Mouse (Mus musculus): ENCODE results near the gene Pglyrp1.
"Not testable (repeated sequence)": the region's sequence is repeated elsewhere in the genome, so short reads cannot be mapped to it uniquely, and the experiment has no call there.

Pglyrp1 gene

DNA sequence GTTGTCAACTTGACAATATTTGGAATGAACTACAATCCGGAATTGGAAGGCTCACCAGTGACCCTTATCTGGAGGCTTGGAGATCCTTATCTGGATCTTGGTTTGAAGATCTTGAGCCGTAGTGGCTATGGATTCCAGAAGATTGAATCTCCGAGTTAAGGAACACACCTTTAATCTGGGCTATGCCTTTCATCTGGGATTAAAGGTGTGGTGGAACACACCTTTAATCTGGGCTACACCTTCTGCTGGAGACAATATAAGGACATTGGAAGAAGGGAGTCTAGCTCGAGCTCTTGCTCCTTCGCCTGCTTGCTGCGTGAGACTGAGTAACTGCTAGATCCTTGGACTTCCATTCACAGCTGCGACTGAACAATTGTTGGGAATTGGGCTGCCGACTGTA is at the start of gene Pglyrp1:
Gene Pglyrp1, plus strand, starts transcription at position 301 of the 400 bp plus-strand sequence.
- not testable (repeated sequence) for DNase-seq (ENCODE audit: low read depth, low spot score)

GRCm38 (mm10) chr7:18821507-18821906 is 49.6 kb upstream of the Pglyrp1 start, which contains the start of gene Psg17:
Gene Psg17 (minus strand): TSS chr7:18821607.
- no peak for DNase-seq (ENCODE audit: low read depth, low spot score)

DNA sequence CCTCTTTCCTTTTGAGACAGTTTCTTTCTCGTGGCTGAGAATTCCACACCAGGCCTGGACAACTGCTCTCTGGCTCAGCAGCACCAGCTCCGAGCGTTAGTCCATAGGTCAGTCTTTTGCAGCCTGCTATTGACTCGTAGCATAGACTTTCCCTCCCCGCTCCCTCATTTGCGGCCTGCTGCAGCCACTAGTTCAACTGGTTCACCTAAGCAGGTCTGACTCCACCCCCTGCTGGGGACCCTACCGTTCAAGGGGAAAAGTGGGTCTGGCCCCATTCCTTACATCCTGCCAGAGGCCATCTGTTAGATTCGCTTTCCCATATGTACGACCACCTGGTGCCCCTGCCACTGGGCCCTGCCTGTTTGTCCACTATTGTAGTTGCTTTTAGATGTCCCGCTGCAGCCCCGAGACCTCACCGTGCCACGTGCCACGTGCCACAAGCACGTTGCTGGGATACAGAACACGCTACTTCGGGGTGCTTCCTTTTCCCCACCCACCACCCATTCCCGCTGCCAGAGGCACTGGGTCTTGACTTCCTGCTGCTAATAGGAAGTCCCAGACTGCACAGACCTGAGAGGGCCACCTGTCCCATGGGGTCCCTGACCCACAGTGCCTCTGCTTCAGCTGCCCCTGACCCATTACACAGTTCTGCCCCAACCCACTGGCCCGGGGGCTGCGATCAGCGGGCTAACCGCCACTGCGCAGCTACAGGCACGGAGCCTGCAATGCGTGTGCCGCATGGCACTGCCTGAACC is 43.2 kb upstream of the Pglyrp1 start:
- DNase-seq (ENCODE audit: low read depth, low spot score), result peak; percentile 45

DNA sequence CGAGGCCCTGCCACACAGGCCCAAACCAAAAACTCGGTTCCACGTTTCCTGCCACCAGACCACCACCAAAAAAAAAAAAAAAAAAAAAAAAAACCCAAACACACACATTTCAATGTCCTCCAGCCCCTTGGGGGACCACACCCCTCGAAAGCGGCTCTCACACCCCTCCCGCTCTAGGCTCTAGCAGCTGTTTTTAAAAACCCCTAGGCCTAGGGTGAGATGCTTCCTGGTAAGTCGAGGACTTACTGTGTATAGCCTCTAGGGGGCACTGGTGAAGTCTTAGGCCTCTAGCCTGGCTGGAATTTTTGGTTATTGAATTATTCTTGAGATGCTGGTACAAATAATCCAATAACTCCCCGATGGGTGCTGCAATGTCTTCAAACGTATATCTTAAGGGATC is 42.5 kb upstream of the Pglyrp1 start:
- DNase-seq (ENCODE audit: low read depth, low spot score), result peak; percentile 40

- no peak for DNase-seq (ENCODE audit: low read depth, low spot score)
Measured at GRCm38 (mm10) chr7:18829545-18829944, 41.6 kb upstream of the Pglyrp1 start.

- DNase-seq (ENCODE audit: low read depth, low spot score), result no peak
Measured at GRCm38 (mm10) chr7:18832298-18832697, 38.8 kb upstream of the Pglyrp1 start.

- no peak for DNase-seq (ENCODE audit: low read depth, low spot score)
Measured at GRCm38 (mm10) chr7:18839865-18840264, 31.3 kb upstream of the Pglyrp1 start, which contains the start of gene Mill2. Gene Mill2 (plus strand): TSS chr7:18839966.

- DNase-seq (ENCODE audit: low read depth, low spot score), result peak; percentile 33
Measured at GRCm38 (mm10) chr7:18840386-18841173, 30.6 kb upstream of the Pglyrp1 start.

DNA sequence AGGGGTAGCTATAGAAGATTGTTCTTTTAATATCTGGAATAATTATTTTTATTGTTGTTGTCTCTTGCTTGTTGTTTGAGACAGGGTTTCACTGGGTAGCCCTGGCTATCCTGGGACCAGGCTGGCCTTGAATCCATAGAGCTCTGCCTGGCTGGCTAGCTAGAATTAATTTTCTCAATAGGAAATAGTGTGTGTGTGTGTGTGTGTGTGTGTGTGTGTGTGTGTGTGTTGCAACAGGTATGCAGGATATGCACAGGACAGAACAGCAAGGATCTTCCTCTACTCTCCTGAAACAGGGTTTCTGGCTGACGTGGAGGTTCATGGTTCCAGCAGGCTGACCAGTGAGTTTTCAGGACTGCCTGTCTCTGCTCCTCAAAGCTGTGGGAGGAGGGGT is 30.0 kb upstream of the Pglyrp1 start:
- no peak for DNase-seq (ENCODE audit: low read depth, low spot score)

DNA sequence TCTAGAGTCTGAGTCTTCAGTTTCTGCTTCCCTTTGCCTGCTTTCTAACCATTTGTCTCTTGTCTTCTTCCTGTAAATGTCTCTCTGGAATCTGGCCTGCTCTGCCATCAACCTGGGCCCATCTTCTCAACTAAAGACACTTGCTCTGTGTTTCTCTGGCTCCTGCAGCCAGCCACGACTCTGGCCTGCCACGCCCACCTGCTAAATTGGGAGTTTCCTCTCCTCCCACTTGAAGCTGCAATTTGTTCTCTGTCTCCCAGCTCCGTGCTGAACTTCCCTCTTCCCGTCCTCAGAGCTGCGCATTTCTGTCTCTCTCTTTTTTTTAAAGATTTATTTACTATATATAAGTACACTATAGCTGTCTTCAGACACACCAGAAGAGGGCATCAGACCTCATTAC is 26.3 kb upstream of the Pglyrp1 start:
- no peak for DNase-seq (ENCODE audit: low read depth, low spot score)

DNA sequence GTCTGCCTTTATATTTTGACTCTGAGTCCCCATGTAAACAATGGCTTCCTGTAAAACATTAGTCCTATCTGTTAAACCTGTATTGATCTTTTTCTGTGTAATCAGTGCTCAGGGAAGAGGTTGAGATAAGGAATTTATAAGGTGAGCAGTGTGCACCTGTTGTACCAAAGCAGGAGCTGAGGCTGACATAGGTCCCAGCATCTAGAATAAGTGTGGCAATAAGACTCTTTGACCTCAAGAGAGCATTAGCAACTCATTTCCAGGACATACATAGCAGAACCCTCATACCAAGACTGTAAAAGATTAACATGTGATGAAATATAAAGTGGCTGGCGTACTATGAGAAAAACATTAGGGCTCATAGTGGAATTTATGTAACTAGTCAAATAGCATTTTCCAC is 22.7 kb upstream of the Pglyrp1 start:
- DNase-seq (ENCODE audit: low read depth, low spot score), result no peak

GRCm38 (mm10) chr7:18858310-18858916 is 12.7 kb upstream of the Pglyrp1 start:
- no peak for DNase-seq (ENCODE audit: low read depth, low spot score)

DNA sequence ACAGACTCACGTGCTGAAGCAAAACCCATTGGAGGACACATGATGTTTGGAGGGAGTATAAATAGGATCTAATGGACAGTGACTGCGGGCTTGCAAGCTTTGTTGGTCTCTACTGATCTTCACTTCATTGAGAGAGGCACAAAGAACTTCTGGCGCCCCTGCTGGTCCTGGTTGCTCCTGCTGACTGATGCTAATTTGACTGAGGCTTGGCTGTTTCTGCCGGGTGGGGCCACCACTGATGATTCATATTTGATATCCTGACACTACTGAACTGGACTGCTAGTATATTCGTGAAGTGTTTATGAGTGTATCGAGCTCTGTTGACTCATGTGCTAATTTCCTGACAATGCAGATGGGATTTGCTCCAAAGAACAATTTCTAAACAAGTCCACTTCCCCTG is 8.3 kb upstream of the Pglyrp1 start:
- DNase-seq (ENCODE audit: low read depth, low spot score), result no peak

- no peak for DNase-seq (ENCODE audit: low read depth, low spot score)
Measured at GRCm38 (mm10) chr7:18868491-18868890, 2.6 kb upstream of the Pglyrp1 start.

- no peak for DNase-seq (ENCODE audit: low read depth, low spot score)
Measured at GRCm38 (mm10) chr7:18872014-18872802, 1.1 kb downstream of the Pglyrp1 start.

- no peak for DNase-seq (ENCODE audit: low read depth, low spot score)
Measured at GRCm38 (mm10) chr7:18872816-18873215, 1.7 kb downstream of the Pglyrp1 start.

- DNase-seq (ENCODE audit: low read depth, low spot score), result peak; percentile 73
Measured at GRCm38 (mm10) chr7:18873253-18873652, 2.1 kb downstream of the Pglyrp1 start.

DNA sequence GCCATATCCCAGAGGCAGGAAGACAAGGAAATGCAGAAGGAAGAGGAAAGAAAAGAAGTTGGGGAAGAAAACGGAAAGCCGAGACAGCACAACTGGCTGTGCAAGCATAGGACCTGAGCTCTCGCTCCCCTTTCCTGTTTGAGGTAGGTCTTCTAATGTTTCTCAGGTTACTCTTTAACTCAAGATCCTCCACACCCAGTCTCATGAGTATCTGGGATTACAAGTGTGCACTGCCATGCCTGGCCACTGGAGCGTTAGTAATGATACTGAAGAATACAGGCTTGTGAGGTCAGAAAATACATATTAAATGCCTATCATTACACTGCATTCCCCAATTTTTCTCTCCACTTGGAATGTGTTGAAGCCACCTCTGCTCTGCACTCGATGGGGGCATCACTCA is 4.2 kb downstream of the Pglyrp1 start:
- DNase-seq (ENCODE audit: low read depth, low spot score), result no peak

DNA sequence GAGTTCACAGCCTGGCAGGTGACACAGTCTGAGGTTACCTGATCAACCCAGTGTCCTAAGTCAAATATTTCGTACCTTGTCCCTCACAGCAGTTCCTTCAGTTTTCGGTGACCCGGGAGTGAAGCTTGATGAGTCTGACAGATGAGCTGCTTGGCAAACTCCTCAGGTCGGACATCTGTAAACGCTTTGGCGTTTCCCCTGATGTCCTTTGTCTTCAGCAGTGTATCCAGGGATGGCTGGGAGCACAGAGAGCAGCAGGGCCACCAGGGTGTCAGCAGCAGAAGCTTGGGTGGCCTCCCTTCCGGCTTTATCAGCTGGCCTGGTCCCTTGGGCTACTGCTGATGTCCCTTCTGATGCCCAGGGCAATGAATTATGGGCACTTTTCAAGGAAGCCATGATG is 7.6 kb downstream of the Pglyrp1 start:
- no peak for DNase-seq (ENCODE audit: low read depth, low spot score)

GRCm38 (mm10) chr7:18883991-18884744 is 13.0 kb downstream of the Pglyrp1 start:
- no peak for DNase-seq (ENCODE audit: low read depth, low spot score)

Data from WW6 (cell line).